Mouse (Mus musculus): ENCODE measurements around the gene Syn1.

Gene Syn1

DNA sequence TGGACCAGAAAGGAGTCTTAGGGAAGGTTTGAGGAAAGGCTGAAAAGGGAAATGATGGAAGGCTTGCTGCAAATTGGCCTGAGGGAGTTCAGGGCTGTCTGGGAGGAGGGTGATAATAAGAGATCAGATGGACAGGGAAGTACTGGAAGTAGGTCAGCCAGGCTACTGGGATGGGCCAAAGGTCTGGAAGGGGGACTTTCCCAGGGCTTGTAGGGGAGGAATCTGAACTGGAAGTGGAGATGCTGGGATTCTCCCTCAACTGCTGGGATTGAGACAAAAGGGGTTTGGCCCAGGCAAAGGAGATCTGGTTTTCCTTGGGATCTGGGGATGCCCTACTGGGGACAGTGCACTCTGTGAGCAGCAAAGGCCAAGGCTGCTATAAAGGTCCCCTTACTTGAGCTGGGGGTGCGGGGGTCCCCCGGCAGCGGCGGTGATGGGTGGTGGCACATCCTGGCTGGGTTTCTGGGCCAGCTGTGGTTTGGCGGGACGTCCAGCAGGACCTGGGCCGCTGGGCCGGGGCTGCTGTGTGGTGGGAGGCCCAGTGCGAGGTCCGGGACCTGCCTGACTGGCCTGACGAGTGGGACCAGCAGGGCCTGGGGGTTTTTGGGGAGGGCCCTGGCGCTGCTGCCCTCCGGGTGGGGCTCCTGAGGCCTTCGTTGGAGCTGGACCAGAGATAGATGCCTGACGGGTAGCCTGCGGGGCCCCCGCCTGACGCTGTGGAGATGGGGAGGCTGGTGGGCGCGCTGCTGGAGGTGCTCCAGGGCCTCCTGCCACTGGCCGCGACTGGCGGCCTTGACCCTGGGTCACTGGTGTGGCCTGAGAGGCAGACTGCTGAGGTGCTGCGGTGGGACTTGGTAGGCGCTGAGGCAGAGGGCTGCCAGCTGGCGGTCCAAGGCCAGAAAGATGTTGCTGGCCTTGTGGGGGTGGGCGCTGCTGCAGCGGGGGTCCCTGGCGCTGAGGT lies 58.4 kb downstream of the Syn1 start:
- DNase-seq (ENCODE audit: low spot score in 2 of 2), result no peak

DNA sequence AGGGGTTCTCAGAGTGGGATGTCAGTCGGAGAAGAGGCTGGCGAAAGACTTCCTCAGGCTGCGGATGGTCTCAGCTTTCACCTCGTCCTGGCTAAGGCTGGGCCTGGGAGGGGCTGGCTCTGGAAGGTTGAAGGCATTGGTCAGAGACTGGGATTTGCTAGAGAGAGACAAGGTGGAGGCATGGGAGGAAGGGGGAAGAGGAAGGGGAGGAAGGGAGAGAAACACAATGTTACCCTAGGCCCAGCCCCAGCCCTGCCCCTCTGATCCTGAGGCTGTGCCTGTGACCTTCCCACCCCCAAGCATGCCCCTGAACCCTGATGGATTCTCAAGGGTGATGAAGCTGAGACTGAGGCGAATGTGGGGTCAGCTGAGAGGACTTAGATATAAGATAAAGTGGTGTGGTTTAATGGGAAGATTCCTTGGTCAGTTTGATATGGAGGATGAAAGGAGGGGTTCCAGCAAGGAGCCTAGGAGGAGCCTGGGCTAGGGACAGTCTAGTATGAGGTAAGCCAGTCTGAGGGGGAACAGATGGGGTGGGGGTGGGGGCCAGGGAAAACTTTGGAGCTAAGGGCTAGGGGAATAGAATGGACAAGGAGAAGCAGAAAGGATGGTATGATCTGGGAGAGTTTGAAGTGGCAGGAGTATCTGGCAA lies 59.2 kb downstream of the Syn1 start:
- no peak for DNase-seq (ENCODE audit: low spot score in 2 of 2)

DNA sequence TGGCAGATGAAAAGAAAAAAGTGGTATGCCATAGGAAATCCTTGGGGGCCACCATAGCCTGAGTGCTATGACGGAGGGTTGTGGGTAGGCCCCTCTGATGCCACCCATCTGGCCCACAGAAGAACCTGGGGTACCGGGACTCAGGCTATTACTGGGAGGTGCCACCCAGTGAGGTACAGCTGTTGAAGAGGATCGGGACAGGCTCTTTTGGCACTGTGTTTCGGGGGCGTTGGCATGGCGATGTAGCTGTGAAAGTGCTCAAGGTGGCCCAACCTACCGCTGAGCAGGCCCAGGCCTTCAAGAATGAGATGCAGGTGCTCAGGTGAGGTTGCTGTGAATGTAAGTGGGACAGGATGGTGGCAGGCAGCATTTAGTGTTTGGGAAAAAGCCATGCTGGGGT lies 67.0 kb downstream of the Syn1 start:
- no peak for DNase-seq (ENCODE audit: low spot score in 2 of 2)

DNA sequence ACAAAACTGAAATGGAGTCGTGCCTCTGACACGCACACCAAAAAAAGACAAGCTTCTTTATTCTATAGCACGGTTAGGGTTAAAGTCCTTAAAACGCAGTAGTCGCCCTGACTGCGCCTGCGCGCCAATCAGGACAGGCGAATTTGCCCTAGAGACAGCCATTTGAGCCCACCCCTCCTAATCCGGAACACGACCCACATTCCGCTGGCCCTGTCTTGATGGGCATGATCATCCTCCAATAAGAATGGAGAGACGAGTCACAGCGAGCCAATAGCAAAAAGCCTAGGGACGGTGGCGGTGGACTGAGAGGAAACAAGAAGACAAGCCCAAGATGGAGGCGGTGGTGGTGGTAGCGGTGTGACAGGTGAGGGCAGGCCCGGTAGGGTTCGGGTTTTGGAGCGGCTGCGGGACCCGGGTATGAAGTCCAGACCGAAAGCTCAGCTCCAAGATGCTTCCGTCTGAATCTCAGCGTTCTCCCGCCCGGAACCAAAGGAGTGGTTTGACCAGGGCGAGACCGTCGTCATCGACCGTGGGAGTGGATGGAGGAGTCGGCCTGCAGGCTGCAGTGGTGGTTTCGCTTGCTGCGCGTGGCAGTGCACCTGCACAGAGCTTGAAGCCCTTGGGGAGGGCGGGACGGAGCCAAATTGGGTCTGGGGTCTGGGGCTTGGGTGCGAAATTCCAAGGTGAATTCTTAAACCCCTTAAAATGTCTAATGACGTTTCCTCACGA lies 72.4 kb downstream of the Syn1 start:
- peak; percentile 92 to 93 for DNase-seq (ENCODE audit: low spot score in 2 of 2)

DNA sequence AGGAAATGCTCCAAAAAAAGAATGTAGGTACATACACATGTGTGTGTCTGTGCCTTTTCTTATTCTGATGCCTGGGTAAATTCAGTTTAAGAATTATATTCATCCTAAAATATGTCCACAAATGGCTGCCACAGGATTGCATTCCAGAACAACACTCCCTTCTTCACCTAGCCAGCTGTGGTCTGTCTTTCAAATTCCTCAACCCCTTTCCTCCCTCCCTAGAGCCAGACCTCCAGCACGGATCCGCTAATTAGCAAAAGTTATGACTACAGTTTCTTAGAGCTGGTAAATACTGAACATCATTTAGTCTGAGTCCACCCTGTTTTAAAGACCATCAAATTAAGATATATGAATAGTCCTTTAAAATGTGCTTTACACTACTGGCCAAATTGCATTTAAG lies 73.0 kb downstream of the Syn1 start:
- no peak for DNase-seq (ENCODE audit: low spot score in 2 of 2)

DNA sequence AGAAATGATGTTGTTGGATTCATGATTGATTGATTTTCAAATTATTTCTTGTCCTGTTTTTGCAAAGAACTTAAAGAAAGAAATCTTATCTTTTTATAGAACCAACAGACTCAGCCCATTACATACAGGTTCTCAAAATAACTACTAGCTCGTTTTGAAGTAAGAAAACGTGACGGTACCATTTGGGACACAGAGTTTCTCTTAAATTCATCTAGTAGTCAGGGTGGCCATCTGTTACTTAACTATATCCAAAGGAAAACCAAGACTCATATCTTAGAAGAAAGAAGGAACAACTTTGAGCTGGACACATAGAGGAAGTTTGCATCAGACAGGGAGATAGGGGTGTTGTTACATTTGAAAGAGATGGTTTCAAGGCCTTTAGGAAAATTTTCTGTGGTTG lies 73.6 kb downstream of the Syn1 start:
- DNase-seq (ENCODE audit: low spot score in 2 of 2), result no peak

DNA sequence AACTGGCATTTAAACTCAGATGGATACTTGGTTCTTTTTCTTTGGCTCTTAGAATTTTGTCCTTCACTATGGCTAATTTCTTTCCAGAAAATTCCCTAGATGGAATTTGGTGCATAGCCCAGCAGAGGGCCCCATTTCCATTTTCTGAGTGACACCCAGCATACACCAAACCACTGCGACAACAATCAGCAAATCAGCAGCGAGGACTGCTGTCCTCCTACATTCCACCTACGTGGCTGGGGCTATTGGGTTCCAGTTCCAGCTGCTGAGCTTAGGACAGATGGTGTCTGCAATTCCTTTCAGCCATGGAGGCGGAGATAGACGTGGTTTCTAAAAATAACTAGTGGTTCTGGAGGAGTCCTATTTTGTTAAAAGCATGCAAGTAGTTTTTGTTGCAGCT lies 91.9 kb downstream of the Syn1 start:
- DNase-seq (ENCODE audit: low spot score in 2 of 2), result no peak

DNA sequence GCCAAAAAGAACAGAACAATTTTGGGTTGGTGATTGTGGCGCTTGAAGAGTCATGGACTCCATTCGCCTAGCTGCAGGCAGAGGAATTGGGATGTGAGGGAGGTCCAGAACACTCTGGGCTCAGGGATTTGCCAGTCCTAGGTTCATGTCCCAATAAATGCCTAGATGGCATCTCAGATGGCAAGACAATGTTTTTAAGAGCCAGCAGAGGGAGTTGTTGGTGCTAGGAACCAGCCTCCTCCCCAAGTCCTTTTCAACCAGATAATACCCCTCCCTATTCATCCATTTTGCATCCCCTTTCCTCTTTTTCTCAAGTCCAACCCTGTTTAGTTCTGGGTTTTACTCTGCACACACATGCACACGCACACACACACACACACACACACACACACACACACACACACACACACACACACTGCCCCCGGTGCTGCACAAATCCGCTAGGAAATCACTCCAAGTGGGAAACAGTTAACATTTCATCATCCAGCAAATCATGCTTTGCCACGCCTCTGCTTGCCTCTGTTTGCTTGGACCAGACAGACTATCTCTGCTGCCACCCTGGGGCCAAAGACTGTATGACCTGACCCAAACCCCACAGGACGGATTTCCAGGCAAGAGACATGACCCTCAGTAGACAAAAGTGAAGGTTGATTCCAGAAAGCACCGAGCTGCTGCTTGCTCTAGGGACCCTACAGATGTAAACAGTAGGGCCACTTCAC lies 100.9 kb downstream of the Syn1 start:
- peak; percentile 29 to 30 for DNase-seq (ENCODE audit: low spot score in 2 of 2)

DNA sequence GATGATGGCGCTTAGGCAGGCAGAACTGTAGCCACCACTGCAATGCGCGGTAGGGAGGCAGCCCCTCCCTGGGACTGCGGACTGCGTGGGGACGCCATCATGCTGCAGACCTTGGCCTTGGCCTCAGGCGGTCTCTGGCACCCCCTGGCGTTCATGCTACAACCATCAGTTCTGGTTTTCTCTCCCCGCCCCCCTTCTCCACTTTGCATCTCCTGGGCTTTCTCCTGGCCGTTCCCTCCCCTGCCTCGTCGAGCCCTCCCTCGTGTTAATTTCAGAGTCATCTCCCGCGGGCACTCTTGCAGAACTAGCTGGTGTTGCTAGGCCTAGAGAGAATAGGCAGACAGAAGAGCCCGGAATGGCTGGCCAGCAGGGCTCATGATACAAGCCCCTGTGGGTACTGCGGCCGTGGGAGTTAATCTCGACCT lies 101.6 kb downstream of the Syn1 start:
- peak; percentile 72 for DNase-seq (ENCODE audit: low spot score in 2 of 2)

DNA sequence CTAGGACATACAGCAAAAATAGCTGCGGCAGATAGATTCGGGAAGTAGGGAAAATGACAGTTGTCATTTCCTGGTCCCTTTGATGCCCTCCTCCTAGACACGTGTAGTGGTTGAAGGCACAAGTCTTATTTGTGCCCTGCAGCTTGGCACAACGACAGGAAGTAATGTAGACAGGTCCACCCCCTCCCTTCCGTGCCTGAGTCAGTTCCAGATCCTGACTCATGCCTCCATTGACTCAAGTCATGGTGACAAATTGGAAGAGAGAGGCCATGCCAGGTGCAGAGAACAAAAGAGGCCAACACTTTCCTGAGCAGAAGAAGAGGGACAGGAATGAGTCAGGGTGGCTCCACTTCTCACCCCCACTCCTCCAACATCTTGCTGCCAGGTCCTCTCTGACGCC lies 103.8 kb downstream of the Syn1 start:
- no peak for DNase-seq (ENCODE audit: low spot score in 2 of 2)

Data from spleen, postnatal 36 days (tissue).